Mouse (Mus musculus): ENCODE data around the gene Adgrv1. TPM values are rescaled to one million over a fixed set of nuclear protein-coding genes. Genes with fewer than 3 reads are reported as not detected.
A peak's percentile ranks its signal among the peaks of the same experiment; 100 is the strongest.

The Adgrv1 gene
- polyA plus RNA-seq, 1 experiment from 2014 or later = 4.3 TPM

DNA sequence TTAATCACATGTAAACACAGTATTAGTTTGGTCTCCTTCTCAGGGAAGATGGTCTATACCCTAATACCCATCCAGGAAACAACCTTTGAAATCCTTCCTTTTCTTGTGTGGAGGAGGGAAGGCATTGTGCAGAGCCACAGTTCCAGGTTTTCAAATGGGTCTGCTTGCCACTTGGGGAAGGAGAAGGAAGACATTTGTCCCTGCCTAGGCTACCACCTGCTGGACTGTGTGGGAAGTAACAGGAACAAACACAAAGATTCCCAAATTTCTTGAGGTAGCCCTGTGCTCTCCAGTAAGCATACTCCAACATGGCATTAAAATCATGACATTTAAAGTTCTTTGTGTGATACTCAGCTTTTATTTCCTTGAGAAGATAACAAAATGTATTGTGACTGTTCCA is 477.6 kb downstream of the Adgrv1 start:
- Histone ChIP-seq H3K36me3 (ENCODE audit: insufficient read depth, low read length) (no peaks in the 10 kb centered on the region), H3K4me2 (replicated peaks; ENCODE audit: low read depth, low read length) (no peak overlapping the region), H3K9ac (replicated peaks; ENCODE audit: low read length) (no peak overlapping the region), H3K27me3 (ENCODE audit: insufficient read depth, low read length) (no peaks in the 10 kb centered on the region), H3K4me3 (ENCODE audit: low read length) (no peak overlapping the region), H3K27ac (ENCODE audit: low read length) (no peak overlapping the region), H3K4me1 (ENCODE audit: insufficient read depth, low read length) (no peaks in the 10 kb centered on the region), H3K9me3 (ENCODE audit: low read length) (no peaks in the 10 kb centered on the region)
- peak; percentile 78; the same call in 1 of the 2 replicates for ATAC-seq (ENCODE audit: low FRiP score, low TSS enrichment)

GRCm38 (mm10) chr13:81144434-81144833 is 488.5 kb downstream of the Adgrv1 start:
- H3K27ac ChIP-seq (ENCODE audit: low read length) = no peak overlapping the region
- H3K9ac ChIP-seq (replicated peaks; ENCODE audit: low read length) = no peak overlapping the region
- no peak overlapping the region for H3K4me3 ChIP-seq (ENCODE audit: low read length)
- H3K27me3 ChIP-seq (ENCODE audit: insufficient read depth, low read length) = no peaks in the 10 kb centered on the region
- no peak overlapping the region for H3K4me2 ChIP-seq (replicated peaks; ENCODE audit: low read depth, low read length)
- H3K4me1 ChIP-seq (ENCODE audit: insufficient read depth, low read length) = no peaks in the 10 kb centered on the region
- 79% methylated on average over 1 of the region's 1 CpGs for WGBS
- H3K36me3 ChIP-seq (ENCODE audit: insufficient read depth, low read length) = no peaks in the 10 kb centered on the region
- ATAC-seq (ENCODE audit: low FRiP score, low TSS enrichment) = no peak
- H3K9me3 ChIP-seq (ENCODE audit: low read length) = no peaks in the 10 kb centered on the region

DNA sequence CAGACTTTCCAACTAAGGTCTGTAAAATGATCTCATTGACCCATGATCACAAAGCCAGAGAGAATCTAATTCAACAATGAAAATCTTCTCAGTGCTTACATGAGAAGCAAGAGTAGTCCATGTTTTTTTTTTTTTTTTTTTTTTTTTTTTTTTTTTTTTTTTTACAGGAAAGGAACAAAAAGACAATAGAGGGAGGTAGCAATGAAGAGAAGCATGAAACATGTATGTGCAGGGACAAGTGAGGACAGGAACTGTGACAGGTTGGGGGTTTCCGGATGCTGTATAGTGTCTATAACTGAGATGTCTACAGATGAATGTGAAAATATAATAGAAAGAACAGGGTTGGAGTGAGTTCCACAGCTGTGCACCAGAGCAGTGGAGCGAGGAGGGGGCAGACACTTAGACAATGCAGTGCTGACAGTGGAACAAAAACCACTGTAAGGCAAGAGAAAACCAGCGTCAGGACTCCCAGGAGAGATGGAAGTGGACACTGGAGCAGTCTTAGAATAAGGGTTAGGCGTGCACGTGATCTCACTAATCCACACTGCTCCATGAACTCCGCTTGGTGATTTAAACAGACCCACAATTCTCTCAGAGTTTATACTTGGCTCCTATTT is 490.6 kb downstream of the Adgrv1 start:
- ATAC-seq (ENCODE audit: low FRiP score, low TSS enrichment) = peak; percentile 65; the same call in 1 of the 2 replicates
- WGBS = 76% methylated on average over 6 of the region's 6 CpGs

DNA sequence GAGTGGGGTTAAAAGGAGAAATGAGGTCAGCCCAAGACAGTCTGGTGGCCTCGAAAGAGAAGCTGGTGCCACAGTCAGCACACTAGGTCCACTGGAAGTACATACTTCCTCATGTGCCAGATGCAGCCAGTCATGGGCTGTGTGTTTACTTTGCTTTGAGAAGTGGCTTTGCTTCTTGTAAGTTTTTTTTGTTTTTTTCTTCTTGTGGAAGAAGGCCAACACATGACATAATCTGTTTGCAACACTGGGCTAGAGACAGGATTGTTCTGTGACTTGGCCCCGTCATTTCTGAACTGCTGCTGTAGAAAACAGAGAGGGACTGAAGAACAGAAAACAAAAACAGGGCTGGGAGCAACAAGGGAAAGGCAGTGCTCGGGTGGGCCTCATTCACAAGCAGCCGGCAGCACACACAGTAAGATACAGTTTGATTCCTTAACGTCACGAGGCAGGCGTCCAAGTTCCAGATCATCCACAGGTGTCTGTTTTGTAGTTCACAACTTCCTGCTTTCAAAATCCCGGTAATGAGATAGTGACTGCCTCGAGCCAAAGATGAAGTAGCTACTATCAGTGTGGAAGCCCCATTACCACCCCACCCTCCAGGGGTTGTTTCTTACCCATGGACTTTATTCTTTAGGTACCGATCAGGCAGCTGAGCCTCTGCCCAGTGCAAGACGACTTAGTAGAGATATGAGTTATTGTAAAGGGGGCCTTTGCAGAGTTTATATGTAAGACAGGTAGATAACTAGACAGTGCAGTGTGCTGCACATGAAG is 496.1 kb downstream of the Adgrv1 start:
- H3K4me2 ChIP-seq (replicated peaks; ENCODE audit: low read depth, low read length) = no peak overlapping the region
- H3K9ac ChIP-seq (replicated peaks; ENCODE audit: low read length) = no peak overlapping the region
- H3K36me3 ChIP-seq (ENCODE audit: insufficient read depth, low read length) = no peaks in the 10 kb centered on the region
- no peaks in the 10 kb centered on the region for H3K9me3 ChIP-seq (ENCODE audit: low read length)
- H3K4me1 ChIP-seq (ENCODE audit: insufficient read depth, low read length) = peaks cover 6% of the 10 kb centered on the region
- peak; percentile 83; the same call in 1 of the 2 replicates for ATAC-seq (ENCODE audit: low FRiP score, low TSS enrichment)
- H3K4me3 ChIP-seq (ENCODE audit: low read length) = no peak overlapping the region
- WGBS = 50% methylated on average over 11 of the region's 11 CpGs
- H3K27ac ChIP-seq (ENCODE audit: low read length) = no peak overlapping the region; the same call in 1 of the 2 replicates
- no peaks in the 10 kb centered on the region for H3K27me3 ChIP-seq (ENCODE audit: insufficient read depth, low read length)

More for the DNA sequence above, 490.6 kb downstream of the Adgrv1 start:
- Histone ChIP-seq H3K27me3 (ENCODE audit: insufficient read depth, low read length) (no peaks in the 10 kb centered on the region), H3K4me1 (ENCODE audit: insufficient read depth, low read length) (no peaks in the 10 kb centered on the region), H3K4me3 (ENCODE audit: low read length) (no peak overlapping the region), H3K9ac (replicated peaks; ENCODE audit: low read length) (no peak overlapping the region), H3K36me3 (ENCODE audit: insufficient read depth, low read length) (no peaks in the 10 kb centered on the region), H3K9me3 (ENCODE audit: low read length) (no peaks in the 10 kb centered on the region), H3K4me2 (replicated peaks; ENCODE audit: low read depth, low read length) (no peak overlapping the region), H3K27ac (ENCODE audit: low read length) (no peak overlapping the region)

GRCm38 (mm10) chr13:81135953-81136352 is 497.0 kb downstream of the Adgrv1 start:
- Histone ChIP-seq H3K27ac (ENCODE audit: low read length) (no peak overlapping the region), H3K27me3 (ENCODE audit: insufficient read depth, low read length) (no peaks in the 10 kb centered on the region), H3K36me3 (ENCODE audit: insufficient read depth, low read length) (no peaks in the 10 kb centered on the region), H3K4me2 (replicated peaks; ENCODE audit: low read depth, low read length) (no peak overlapping the region), H3K9me3 (ENCODE audit: low read length) (no peaks in the 10 kb centered on the region), H3K9ac (replicated peaks; ENCODE audit: low read length) (no peak overlapping the region), H3K4me3 (ENCODE audit: low read length) (no peak overlapping the region), H3K4me1 (ENCODE audit: insufficient read depth, low read length) (peaks cover 9% of the 10 kb centered on the region)
- ATAC-seq (ENCODE audit: low FRiP score, low TSS enrichment) = peak; percentile 39; the same call in 1 of the 2 replicates
- 37% methylated on average over 10 of the region's 10 CpGs for WGBS

GRCm38 (mm10) chr13:81134412-81134811 is 498.5 kb downstream of the Adgrv1 start:
- Histone ChIP-seq H3K27ac (ENCODE audit: low read length) (no peak overlapping the region), H3K4me3 (ENCODE audit: low read length) (no peak overlapping the region), H3K27me3 (ENCODE audit: insufficient read depth, low read length) (no peaks in the 10 kb centered on the region), H3K4me2 (replicated peaks; ENCODE audit: low read depth, low read length) (no peak overlapping the region), H3K4me1 (ENCODE audit: insufficient read depth, low read length) (peaks cover 9% of the 10 kb centered on the region), H3K9me3 (ENCODE audit: low read length) (no peaks in the 10 kb centered on the region), H3K9ac (replicated peaks; ENCODE audit: low read length) (no peak overlapping the region), H3K36me3 (ENCODE audit: insufficient read depth, low read length) (no peaks in the 10 kb centered on the region)
- ATAC-seq (ENCODE audit: low FRiP score, low TSS enrichment) = no peak

DNA sequence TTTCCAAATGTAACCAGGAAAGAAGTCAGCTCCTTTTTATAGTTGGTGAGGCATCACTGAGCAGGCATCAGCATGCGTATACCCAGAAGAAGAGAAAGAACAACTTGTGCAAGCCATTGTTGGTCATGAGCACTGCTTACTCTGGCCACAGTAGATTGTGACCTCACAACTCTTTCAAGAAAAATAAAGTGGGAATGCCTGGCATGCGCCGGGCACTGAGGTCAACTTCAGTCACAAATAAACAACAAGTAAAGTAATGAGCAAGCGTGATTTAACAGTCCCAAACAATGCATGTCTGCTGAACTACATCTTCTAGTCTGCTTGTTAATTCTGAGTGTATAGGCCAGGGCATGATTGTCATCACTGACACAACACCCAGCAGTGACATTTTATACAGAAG is 499.6 kb downstream of the Adgrv1 start:
- Histone ChIP-seq H3K9me3 (ENCODE audit: low read length) (no peaks in the 10 kb centered on the region), H3K4me3 (ENCODE audit: low read length) (no peak overlapping the region), H3K9ac (replicated peaks; ENCODE audit: low read length) (no peak overlapping the region), H3K27ac (ENCODE audit: low read length) (peak overlapping the region; percentile 45; the same call in 1 of the 2 replicates), H3K27me3 (ENCODE audit: insufficient read depth, low read length) (no peaks in the 10 kb centered on the region), H3K36me3 (ENCODE audit: insufficient read depth, low read length) (no peaks in the 10 kb centered on the region), H3K4me1 (ENCODE audit: insufficient read depth, low read length) (peaks cover 9% of the 10 kb centered on the region), H3K4me2 (replicated peaks; ENCODE audit: low read depth, low read length) (no peak overlapping the region)
- WGBS = 80% methylated on average over 4 of the region's 4 CpGs
- ATAC-seq (ENCODE audit: low FRiP score, low TSS enrichment) = no peak

DNA sequence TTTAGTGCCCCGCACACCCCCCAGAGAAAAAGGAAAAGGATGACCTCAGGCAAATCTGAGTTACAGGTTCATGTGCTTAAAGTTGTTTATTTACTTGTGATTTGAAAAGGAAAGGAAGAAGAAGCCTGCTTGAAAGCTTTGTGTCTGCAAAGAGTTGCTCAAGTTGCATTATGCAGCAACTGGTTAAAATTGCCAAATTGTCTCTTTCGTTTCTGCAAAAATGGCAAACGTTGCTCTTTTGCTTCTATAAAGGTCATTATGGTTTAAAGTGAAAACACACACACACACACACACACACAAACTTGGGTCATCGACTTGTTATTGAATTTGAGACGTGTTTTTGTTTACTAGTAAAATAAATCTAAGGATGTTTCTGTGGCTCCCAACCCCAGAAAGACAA is 500.3 kb downstream of the Adgrv1 start:
- Histone ChIP-seq H3K4me1 (ENCODE audit: insufficient read depth, low read length) (peaks cover 9% of the 10 kb centered on the region), H3K4me3 (ENCODE audit: low read length) (no peak overlapping the region), H3K27ac (ENCODE audit: low read length) (peak overlapping the region; percentile 45; the same call in 1 of the 2 replicates), H3K4me2 (replicated peaks; ENCODE audit: low read depth, low read length) (no peak overlapping the region), H3K9me3 (ENCODE audit: low read length) (no peaks in the 10 kb centered on the region), H3K36me3 (ENCODE audit: insufficient read depth, low read length) (no peaks in the 10 kb centered on the region), H3K9ac (replicated peaks; ENCODE audit: low read length) (no peak overlapping the region), H3K27me3 (ENCODE audit: insufficient read depth, low read length) (no peaks in the 10 kb centered on the region)
- ATAC-seq (ENCODE audit: low FRiP score, low TSS enrichment) = no peak
- 73% methylated on average over 5 of the region's 5 CpGs for WGBS

- Histone ChIP-seq H3K27me3 (ENCODE audit: insufficient read depth, low read length) (no peaks in the 10 kb centered on the region), H3K4me1 (ENCODE audit: insufficient read depth, low read length) (peaks cover 9% of the 10 kb centered on the region), H3K9me3 (ENCODE audit: low read length) (no peaks in the 10 kb centered on the region), H3K4me3 (ENCODE audit: low read length) (no peak overlapping the region), H3K4me2 (replicated peaks; ENCODE audit: low read depth, low read length) (no peak overlapping the region), H3K27ac (ENCODE audit: low read length) (no peak overlapping the region), H3K36me3 (ENCODE audit: insufficient read depth, low read length) (no peaks in the 10 kb centered on the region), H3K9ac (replicated peaks; ENCODE audit: low read length) (no peak overlapping the region)
- 49% methylated on average over 6 of the region's 6 CpGs for WGBS
- ATAC-seq (ENCODE audit: low FRiP score, low TSS enrichment) = no peak
These were observed 501.1 kb downstream of the Adgrv1 start for GRCm38 (mm10) chr13:81131860-81132259.

All from kidney, embryonic 16.5 days (tissue).